Mouse (Mus musculus): ENCODE results near the gene Capg. TPM values are rescaled to one million over a fixed set of nuclear protein-coding genes. Genes with fewer than 3 reads are reported as not detected.

The Capg gene
- polyA plus RNA-seq, 1 experiment from 2014 or later, result 22.6 TPM

DNA sequence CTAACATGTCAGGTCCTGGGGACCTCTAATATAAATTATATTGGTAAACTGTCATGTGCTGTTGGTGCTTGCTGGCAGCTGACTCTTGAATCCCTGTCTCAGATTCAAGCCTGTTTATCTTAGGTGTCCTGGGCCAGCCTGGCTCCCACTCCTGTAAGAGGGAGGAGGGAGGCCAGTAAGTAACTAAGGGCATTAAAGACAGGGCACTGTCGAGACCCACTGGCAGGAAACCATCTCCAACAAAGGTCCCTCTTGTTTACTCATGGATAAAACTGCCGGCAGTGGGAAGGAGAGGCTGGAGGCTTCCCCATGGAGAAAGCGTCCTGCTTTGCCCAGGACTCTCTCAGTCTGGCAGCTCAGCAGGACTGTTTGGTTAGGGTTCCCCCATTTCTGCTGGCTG, 27.6 kb downstream of the Capg start:
- 48% methylated on average over 3 of the region's 3 CpGs for WGBS
- Histone ChIP-seq H3K36me3 (peaks cover 7% of the 10 kb centered on the region; the same call in 1 of the 2 replicates), H3K4me1 (replicated peaks) (no peaks in the 10 kb centered on the region), H3K9ac (no peak overlapping the region), H3K4me3 (no peak overlapping the region), H3K9me3 (replicated peaks) (no peaks in the 10 kb centered on the region), H3K27me3 (no peaks in the 10 kb centered on the region), H3K27ac (no peak overlapping the region), H3K4me2 (no peak overlapping the region)
- no peak for ATAC-seq (replicated peaks; ENCODE audit: insufficient number of reproducible peaks, insufficient read depth, low FRiP score, low read depth)

DNA sequence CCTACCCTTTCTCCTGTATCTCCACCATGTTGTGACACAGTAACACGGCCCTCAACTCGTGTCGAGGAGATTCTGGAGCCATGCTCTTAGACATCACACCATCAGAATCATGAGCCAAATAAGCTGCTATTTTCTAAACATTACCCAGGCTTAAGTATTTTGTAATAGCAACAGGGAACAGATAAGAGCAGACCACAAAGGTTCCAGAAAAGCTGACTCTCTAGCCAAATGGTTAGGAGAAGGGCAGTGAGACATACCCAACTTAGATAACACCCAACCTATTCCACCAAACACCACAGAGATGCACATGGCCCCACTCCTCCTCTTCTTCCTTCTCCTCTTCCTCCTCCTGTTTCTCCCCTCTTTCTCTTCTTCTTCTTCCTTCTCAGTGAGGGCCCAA, 31.9 kb downstream of the Capg start:
- no peak for ATAC-seq (replicated peaks; ENCODE audit: insufficient number of reproducible peaks, insufficient read depth, low FRiP score, low read depth)
- Histone ChIP-seq H3K27ac (no peak overlapping the region), H3K4me1 (replicated peaks) (no peaks in the 10 kb centered on the region), H3K4me3 (no peak overlapping the region), H3K9me3 (replicated peaks) (no peaks in the 10 kb centered on the region), H3K27me3 (no peaks in the 10 kb centered on the region), H3K36me3 (0 out of 2 replicates have a peak, but pooled peaks cover 3% of the 10 kb centered on the region), H3K4me2 (no peak overlapping the region), H3K9ac (no peak overlapping the region)
- WGBS, result 91% methylated on average over 3 of the region's 3 CpGs

DNA sequence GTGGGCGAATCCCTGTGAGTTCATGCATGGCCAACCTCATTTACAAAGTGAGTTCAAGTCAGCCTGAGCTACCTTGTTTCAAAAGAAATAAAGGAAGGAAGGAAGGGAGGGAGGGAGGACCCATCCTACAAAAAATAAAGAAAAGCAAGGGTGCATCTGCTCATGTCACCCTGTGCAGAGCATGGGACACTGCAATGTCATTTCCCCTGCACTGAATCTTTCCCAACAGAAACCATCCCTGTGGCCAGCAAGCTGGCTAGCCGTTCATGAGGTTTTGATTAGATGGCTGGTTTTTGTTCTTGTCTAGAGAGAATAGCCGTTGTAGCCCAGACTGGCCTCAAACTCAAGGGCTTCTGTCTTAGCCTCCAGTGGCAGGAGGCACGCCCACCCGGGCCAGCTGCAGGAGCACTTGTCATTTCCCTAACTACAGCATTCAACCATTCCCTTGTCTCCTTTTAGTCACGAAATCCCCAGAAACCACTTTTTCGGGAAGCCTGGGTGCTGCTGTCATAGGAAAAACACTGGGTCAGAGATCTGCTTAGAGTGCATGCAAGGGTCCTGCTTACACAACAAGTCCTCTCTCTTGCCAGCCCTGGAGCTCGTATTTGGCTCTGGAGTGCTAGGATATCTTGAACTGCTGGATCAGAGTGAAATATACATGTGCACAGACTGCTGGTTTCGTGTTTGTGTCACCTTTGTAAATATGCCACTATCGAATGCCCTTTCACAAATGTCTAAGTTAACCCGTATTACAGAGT, 37.6 kb downstream of the Capg start:
- Histone ChIP-seq H3K4me1 (replicated peaks) (no peaks in the 10 kb centered on the region), H3K27me3 (no peaks in the 10 kb centered on the region), H3K4me2 (no peak overlapping the region), H3K27ac (no peak overlapping the region), H3K4me3 (no peak overlapping the region), H3K9ac (no peak overlapping the region), H3K36me3 (0 out of 2 replicates have a peak, but pooled peaks cover 3% of the 10 kb centered on the region), H3K9me3 (replicated peaks) (no peaks in the 10 kb centered on the region)
- 77% methylated on average over 11 of the region's 11 CpGs for WGBS
- ATAC-seq (replicated peaks; ENCODE audit: insufficient number of reproducible peaks, insufficient read depth, low FRiP score, low read depth), result no peak

DNA sequence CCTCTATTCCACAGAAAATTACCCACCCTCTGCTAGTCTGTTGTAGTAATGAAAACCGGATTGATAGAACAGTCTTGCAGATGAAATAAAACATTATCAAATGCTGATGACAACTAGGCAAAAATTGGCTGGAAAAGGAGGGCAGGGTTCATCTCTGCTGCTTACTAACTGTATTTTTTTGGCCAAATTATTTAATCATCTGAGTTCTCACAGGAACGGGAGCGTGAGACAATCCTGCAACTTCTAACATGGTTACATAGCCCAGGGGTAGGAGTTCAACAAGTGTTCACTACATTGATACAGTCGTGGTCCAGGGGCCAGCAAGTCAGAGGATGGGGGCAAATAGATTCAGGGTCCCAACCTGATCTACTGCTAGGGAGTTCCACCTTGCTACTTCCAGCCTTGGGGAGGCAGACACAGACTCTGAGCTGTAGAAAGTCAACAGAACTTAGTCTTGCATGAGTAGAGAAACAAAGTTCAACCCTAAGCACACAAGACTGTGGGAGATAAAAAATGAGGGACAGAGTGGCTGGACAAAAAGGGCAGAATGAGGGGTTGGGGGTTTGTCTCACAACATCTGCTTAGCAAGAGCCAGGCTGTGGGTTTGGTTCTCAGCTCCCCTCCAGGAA, 39.1 kb downstream of the Capg start:
- H3K4me1 ChIP-seq (replicated peaks), result no peaks in the 10 kb centered on the region
- H3K27me3 ChIP-seq, result no peaks in the 10 kb centered on the region
- no peak overlapping the region for H3K9ac ChIP-seq
- no peak overlapping the region for H3K4me3 ChIP-seq
- H3K36me3 ChIP-seq, result no peaks in the 10 kb centered on the region
- ATAC-seq (replicated peaks; ENCODE audit: insufficient number of reproducible peaks, insufficient read depth, low FRiP score, low read depth), result no peak
- no peaks in the 10 kb centered on the region for H3K9me3 ChIP-seq (replicated peaks)
- WGBS, result 78% methylated on average over 4 of the region's 4 CpGs
- H3K4me2 ChIP-seq, result no peak overlapping the region
- H3K27ac ChIP-seq, result no peak overlapping the region

DNA sequence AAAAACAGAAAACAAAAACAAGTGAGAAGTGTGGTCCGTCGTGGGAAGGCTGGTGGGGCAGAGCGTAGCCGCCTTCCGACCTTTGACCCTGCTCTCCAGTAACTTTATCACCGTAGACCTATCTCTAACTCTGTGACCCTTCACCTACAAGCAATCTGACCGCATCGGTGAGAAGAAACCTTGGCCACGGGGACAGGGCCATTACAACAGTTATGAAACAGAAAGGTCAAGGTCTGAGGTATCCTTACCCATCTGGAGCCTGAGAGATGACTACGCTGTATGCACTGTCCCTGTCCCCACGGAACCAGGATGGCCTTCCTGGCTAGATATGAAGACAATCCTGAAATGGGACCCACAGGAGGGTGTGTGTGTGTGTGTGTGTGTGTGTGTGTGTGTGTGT, 40.0 kb downstream of the Capg start:
- WGBS, result 76% methylated on average over 11 of the region's 11 CpGs
- no peak overlapping the region for H3K4me3 ChIP-seq
- no peak overlapping the region for H3K4me2 ChIP-seq
- ATAC-seq (replicated peaks; ENCODE audit: insufficient number of reproducible peaks, insufficient read depth, low FRiP score, low read depth), result no peak
- no peaks in the 10 kb centered on the region for H3K4me1 ChIP-seq (replicated peaks)
- no peaks in the 10 kb centered on the region for H3K9me3 ChIP-seq (replicated peaks)
- no peaks in the 10 kb centered on the region for H3K36me3 ChIP-seq
- no peak overlapping the region for H3K27ac ChIP-seq
- H3K9ac ChIP-seq, result no peak overlapping the region
- H3K27me3 ChIP-seq, result no peaks in the 10 kb centered on the region

DNA sequence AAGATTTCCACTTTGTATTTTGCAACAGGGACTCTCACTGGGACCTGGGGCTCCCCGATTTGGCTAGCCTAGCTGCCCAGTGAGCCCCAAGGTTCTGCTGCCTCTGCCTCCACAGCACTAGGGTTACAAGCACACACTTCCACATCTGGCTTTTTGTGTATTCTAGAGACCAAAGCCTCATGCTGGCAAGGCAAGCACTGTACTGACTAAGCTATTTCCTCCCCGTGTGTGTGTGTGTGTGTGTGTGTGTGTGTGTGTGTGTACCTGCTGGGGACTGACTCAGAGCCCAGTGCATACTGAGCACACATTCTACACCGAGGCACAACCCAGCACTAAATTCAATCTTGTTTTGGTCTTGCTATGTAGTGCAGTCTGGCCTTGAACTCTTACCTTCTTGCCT, 42.5 kb downstream of the Capg start:
- Histone ChIP-seq H3K4me2 (no peak overlapping the region), H3K9me3 (replicated peaks) (no peaks in the 10 kb centered on the region), H3K4me1 (replicated peaks) (no peaks in the 10 kb centered on the region), H3K9ac (no peak overlapping the region), H3K27ac (no peak overlapping the region), H3K4me3 (no peak overlapping the region), H3K36me3 (no peaks in the 10 kb centered on the region), H3K27me3 (no peaks in the 10 kb centered on the region)
- ATAC-seq (replicated peaks; ENCODE audit: insufficient number of reproducible peaks, insufficient read depth, low FRiP score, low read depth), result no peak
- WGBS, result 79% methylated on average over 3 of the region's 3 CpGs

DNA sequence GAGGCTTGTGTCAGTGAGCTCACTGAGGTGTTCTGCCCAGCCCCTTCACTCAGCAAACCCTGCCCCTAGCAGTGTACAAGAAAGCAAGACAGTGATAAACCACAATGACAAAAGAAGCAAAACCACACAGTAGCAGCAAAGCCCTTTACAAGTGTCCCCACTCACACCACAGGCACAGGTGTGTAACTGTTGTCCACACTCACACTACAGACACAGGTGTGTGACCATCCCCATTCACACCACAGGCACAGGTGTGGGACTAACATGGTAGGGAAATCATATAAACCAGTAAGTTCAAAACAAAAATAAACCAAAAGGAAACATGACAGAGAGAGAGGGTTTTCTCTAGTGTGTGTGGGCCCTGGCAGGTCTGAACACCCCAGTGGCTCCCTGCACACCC, 44.1 kb downstream of the Capg start:
- H3K27me3 ChIP-seq, result no peaks in the 10 kb centered on the region
- ATAC-seq (replicated peaks; ENCODE audit: insufficient number of reproducible peaks, insufficient read depth, low FRiP score, low read depth), result no peak
- 0 out of 2 replicates have a peak, but pooled peaks cover 3% of the 10 kb centered on the region for H3K36me3 ChIP-seq
- H3K9ac ChIP-seq, result no peak overlapping the region
- H3K4me2 ChIP-seq, result no peak overlapping the region
- H3K4me1 ChIP-seq (replicated peaks), result no peaks in the 10 kb centered on the region
- no peaks in the 10 kb centered on the region for H3K9me3 ChIP-seq (replicated peaks)
- H3K27ac ChIP-seq, result no peak overlapping the region
- no peak overlapping the region for H3K4me3 ChIP-seq

DNA sequence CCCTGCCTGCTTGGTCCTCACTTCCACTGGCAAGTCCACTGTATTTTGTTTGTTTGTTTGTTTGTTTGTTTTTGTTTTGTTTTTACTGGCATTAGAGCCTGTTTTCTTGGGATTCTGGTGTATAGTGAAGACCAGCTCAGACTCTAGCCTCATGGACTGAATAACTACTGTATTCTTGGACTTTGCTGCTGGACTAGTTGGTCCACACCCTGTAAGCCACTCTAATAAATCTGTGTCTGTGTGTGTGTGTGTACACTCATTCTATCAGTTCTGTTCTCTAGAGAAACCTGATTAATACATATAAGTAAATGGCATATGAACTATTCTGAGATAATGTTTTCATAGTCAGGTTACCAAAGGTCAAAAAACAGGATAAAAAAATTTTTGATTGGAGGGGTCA, 45.9 kb downstream of the Capg start:
- Histone ChIP-seq H3K27ac (no peak overlapping the region), H3K4me3 (no peak overlapping the region), H3K27me3 (no peaks in the 10 kb centered on the region), H3K9me3 (replicated peaks) (no peaks in the 10 kb centered on the region), H3K4me2 (no peak overlapping the region), H3K4me1 (replicated peaks) (no peaks in the 10 kb centered on the region), H3K9ac (no peak overlapping the region), H3K36me3 (0 out of 2 replicates have a peak, but pooled peaks cover 3% of the 10 kb centered on the region)
- ATAC-seq (replicated peaks; ENCODE audit: insufficient number of reproducible peaks, insufficient read depth, low FRiP score, low read depth), result no peak

DNA sequence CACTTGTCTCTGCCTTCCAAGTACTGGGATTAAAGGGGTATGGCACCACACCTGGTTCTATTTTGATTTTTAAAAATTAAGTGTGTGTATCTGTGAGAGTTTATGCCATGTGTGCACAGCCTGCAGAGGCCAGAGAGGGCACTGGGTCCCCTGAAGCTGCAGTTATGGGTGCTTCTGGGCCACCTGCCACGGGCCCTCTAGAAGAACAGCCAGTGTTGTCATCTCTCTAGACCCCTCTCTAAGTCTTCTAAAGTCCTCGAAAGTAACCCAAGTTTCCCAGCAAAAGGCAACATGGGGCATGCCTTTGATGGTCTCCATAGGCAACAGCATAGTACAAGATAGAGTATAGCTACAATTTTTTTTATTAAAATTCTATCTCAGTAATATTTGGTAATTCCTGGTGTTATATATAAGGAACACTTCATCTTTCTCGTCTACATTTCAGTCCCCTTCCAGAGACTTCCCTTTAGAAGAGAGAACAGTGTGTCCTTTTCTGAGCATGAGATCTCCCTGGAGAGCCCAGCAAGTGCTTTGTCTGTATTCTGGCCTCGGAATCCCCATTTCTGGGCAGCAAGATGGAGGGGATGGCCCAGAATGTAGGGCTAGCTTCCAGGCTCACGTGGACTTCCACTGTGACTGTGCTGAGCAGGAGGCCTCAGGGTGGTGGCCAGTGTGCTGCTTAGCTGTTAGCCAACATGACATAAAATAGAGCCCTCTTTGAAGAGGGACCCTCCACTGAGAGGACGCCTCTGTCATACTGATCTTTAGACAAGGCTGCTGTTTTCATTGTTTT, 49.0 kb downstream of the Capg start:
- no peaks in the 10 kb centered on the region for H3K27me3 ChIP-seq
- H3K27ac ChIP-seq, result no peak overlapping the region
- 76% methylated on average over 6 of the region's 6 CpGs for WGBS
- no peak overlapping the region for H3K9ac ChIP-seq
- H3K4me3 ChIP-seq, result no peak overlapping the region
- no peak for ATAC-seq (replicated peaks; ENCODE audit: insufficient number of reproducible peaks, insufficient read depth, low FRiP score, low read depth)
- no peaks in the 10 kb centered on the region for H3K9me3 ChIP-seq (replicated peaks)
- no peak overlapping the region for H3K4me2 ChIP-seq
- H3K4me1 ChIP-seq (replicated peaks), result peaks cover 12% of the 10 kb centered on the region
- 0 out of 2 replicates have a peak, but pooled peaks cover 3% of the 10 kb centered on the region for H3K36me3 ChIP-seq

DNA sequence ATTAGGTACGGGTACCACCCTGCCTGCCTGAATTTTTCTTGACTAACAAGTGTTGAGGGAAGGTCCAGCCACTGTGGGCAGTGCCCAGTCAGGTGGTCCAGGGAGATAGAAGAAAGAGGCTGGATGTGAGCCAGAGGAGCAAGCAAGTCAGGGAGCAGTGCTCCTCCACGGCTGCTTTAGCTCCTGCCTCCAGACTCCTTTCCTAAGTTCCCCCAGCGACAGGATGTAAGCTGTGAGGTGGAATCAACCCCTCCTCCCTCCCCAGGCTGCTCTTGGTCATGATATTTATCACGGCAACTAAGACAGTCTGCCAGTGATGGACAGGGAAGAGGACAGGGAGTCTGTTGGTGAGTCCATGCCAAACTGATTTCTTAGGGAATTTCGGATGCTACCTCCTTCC, 49.7 kb downstream of the Capg start:
- no peak overlapping the region for H3K9ac ChIP-seq
- no peaks in the 10 kb centered on the region for H3K27me3 ChIP-seq
- H3K27ac ChIP-seq, result no peak overlapping the region
- H3K4me1 ChIP-seq (replicated peaks), result peaks cover 15% of the 10 kb centered on the region
- 0 out of 2 replicates have a peak, but pooled peaks cover 3% of the 10 kb centered on the region for H3K36me3 ChIP-seq
- no peak overlapping the region for H3K4me2 ChIP-seq
- ATAC-seq (replicated peaks; ENCODE audit: insufficient number of reproducible peaks, insufficient read depth, low FRiP score, low read depth), result no peak
- H3K4me3 ChIP-seq, result no peak overlapping the region
- H3K9me3 ChIP-seq (replicated peaks), result no peaks in the 10 kb centered on the region
- 41% methylated on average over 5 of the region's 5 CpGs for WGBS

DNA sequence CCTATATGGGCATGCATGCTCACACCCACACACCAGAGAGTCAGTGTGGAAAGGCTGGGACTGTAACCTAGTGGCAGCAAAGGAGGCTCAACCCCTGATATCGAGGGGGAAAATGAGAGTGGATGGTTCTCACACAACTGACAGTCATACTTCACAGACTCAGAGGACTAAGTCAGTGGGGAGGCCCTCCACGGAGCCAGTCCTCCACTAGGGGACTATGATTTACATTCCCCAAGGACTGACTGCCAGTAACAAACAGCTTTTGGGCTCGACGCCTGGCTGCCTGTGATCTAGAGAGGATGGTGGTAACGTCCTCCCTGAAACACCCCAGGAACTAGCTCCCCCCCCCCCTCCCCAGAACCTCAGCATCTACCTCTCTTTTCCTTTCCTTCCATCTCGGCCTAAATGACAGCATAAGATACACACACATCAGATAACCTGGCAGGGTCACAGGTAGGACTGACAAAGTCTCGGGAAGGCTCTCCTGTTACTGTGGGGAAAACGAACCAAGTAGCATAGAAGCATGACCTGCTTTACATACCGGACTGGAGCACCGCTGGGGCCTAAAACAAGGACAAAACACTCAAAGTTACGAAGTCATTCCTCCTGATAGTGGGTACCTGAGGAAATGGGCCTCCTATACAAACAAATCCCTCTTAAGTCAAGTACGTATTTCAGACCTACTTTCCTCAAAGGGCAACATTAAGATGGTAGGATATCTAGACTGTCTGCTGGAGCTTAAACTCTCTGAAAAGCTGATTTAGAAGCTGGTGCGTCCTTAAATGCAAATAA, 53.1 kb downstream of the Capg start:
- H3K27ac ChIP-seq, result peak overlapping the region; percentile 70; the same call in 1 of the 2 replicates

More for the DNA sequence above, 53.1 kb downstream of the Capg start:
- peaks cover 20% of the 10 kb centered on the region for H3K4me1 ChIP-seq (replicated peaks)
- WGBS, result 37% methylated on average over 13 of the region's 13 CpGs
- H3K9ac ChIP-seq, result peak overlapping the region; percentile 71
- H3K4me2 ChIP-seq, result peak overlapping the region; percentile 68
- H3K36me3 ChIP-seq, result no peaks in the 10 kb centered on the region
- peak overlapping the region; percentile 76 for H3K4me3 ChIP-seq
- no peak for ATAC-seq (replicated peaks; ENCODE audit: insufficient number of reproducible peaks, insufficient read depth, low FRiP score, low read depth)
- no peaks in the 10 kb centered on the region for H3K27me3 ChIP-seq
- H3K9me3 ChIP-seq (replicated peaks), result no peaks in the 10 kb centered on the region

Measured in heart, embryonic 15.5 days (tissue).